Mouse (Mus musculus): ENCODE measurements around the gene Med12l. TPM values are rescaled to one million over a fixed set of nuclear protein-coding genes. Genes with fewer than 3 reads are reported as not detected.

The Med12l gene
- polyA plus RNA-seq, 1 experiment from 2014 or later, result 5.5 TPM

DNA sequence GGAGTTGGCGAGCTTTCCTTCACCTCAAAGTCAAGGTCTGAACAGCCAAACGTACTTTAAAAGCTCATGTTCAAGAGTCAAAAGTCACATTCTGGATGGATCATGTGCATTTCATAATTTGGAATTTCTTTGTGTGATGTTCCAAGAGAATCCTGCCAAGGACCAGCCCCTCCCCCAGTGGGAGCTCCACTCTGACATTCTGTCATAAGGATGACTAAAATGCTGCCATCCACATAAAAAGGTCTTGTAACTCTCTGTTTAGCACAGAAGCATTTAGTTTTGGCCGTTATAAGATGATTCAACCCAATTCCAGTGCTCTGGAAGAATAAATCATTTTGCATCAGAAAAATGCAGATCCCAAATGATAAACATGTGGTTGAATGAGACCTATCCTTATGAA is 348.5 kb downstream of the Med12l start:
- no peaks in the 10 kb centered on the region for H3K36me3 ChIP-seq (ENCODE audit: control insufficient read depth, insufficient read depth, low read length)
- 84% methylated on average over 3 of the region's 3 CpGs for WGBS
- H3K4me1 ChIP-seq (replicated peaks; ENCODE audit: control insufficient read depth, insufficient read depth, low read length), result no peaks in the 10 kb centered on the region
- no peak overlapping the region for H3K27ac ChIP-seq (ENCODE audit: low read depth, low read length)
- no peak for ATAC-seq (replicated peaks; ENCODE audit: low FRiP score)
- no peaks in the 10 kb centered on the region for H3K27me3 ChIP-seq (ENCODE audit: control insufficient read depth, insufficient read depth, low read length)
- H3K4me2 ChIP-seq (ENCODE audit: low read depth, low read length, severe bottlenecking), result no peak overlapping the region
- H3K4me3 ChIP-seq (ENCODE audit: low read depth, low read length), result no peak overlapping the region
- DNase-seq (ENCODE audit: low spot score), result no peak
- no peak overlapping the region for H3K9ac ChIP-seq (ENCODE audit: low read length)
- no peaks in the 10 kb centered on the region for H3K9me3 ChIP-seq (ENCODE audit: control insufficient read depth, low read length)

DNA sequence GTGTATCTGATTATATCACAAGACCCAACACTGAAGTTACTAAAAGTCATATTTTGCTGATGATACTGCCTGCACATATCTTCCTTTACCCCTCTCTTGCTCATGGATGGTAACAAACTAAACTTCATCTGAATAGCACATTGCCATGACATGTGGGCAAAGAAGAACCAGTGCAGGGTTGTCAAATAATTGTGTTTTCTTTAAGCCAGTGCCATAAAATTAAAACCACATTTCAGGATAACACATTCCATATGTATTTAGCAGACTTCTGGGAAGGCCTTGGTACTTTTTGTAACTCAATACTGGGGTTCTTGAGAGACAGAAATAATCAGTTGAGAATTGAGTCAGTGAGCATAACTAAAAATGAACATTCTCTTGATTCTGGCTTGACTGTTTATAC is 354.5 kb downstream of the Med12l start:
- H3K9ac ChIP-seq (ENCODE audit: low read length), result no peak overlapping the region
- H3K9me3 ChIP-seq (ENCODE audit: control insufficient read depth, low read length), result no peaks in the 10 kb centered on the region
- H3K27me3 ChIP-seq (ENCODE audit: control insufficient read depth, insufficient read depth, low read length), result no peaks in the 10 kb centered on the region
- H3K4me3 ChIP-seq (ENCODE audit: low read depth, low read length), result no peak overlapping the region
- no peak overlapping the region for H3K27ac ChIP-seq (ENCODE audit: low read depth, low read length)
- no peaks in the 10 kb centered on the region for H3K36me3 ChIP-seq (ENCODE audit: control insufficient read depth, insufficient read depth, low read length)
- no peak overlapping the region for H3K4me2 ChIP-seq (ENCODE audit: low read depth, low read length, severe bottlenecking)
- ATAC-seq (replicated peaks; ENCODE audit: low FRiP score) (no peak), DNase-seq (ENCODE audit: low spot score) (no peak)
- no peaks in the 10 kb centered on the region for H3K4me1 ChIP-seq (replicated peaks; ENCODE audit: control insufficient read depth, insufficient read depth, low read length)

DNA sequence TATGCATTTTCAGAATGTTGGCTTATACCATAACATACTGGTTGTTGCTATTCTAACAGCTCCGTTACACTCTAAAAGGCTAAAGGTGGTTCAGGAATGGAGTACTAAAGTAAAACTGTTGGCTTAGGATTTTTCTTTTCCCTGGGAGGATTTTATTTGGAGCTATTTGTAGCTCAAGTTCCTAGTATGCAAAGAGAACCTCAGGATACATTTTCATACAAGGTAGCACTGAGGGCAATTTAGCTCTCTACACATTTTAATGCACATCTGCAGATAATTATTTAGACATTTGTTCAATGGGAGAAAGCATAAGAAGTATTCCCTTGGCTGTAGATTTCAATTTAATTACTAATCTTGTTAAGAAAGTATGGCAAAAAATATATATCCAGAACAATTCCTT is 356.3 kb downstream of the Med12l start:
- ATAC-seq (replicated peaks; ENCODE audit: low FRiP score) (no peak), DNase-seq (ENCODE audit: low spot score) (no peak)
- H3K27ac ChIP-seq (ENCODE audit: low read depth, low read length), result no peak overlapping the region
- H3K9me3 ChIP-seq (ENCODE audit: control insufficient read depth, low read length), result no peaks in the 10 kb centered on the region
- H3K4me2 ChIP-seq (ENCODE audit: low read depth, low read length, severe bottlenecking), result no peak overlapping the region
- H3K4me1 ChIP-seq (replicated peaks; ENCODE audit: control insufficient read depth, insufficient read depth, low read length), result no peaks in the 10 kb centered on the region
- no peak overlapping the region for H3K9ac ChIP-seq (ENCODE audit: low read length)
- no peaks in the 10 kb centered on the region for H3K36me3 ChIP-seq (ENCODE audit: control insufficient read depth, insufficient read depth, low read length)
- H3K27me3 ChIP-seq (ENCODE audit: control insufficient read depth, insufficient read depth, low read length), result no peaks in the 10 kb centered on the region
- no peak overlapping the region for H3K4me3 ChIP-seq (ENCODE audit: low read depth, low read length)
- WGBS, result 84% methylated on average over 1 of the region's 1 CpGs

Other genes starting within 250 kb of the Med12l start
- gene Mindy4b-ps, start 183.5 kb upstream of the Med12l start, polyA plus RNA-seq (2014; fragmentation: Nextera tagmentation; extraction: Ambion mirVana), result 0.08 TPM in 1 of 2 replicates, not detected in the other
- gene Clrn1, start 120.5 kb upstream of the Med12l start, polyA plus RNA-seq (2014; fragmentation: Nextera tagmentation; extraction: Ambion mirVana), result 0.13 TPM in 1 of 2 replicates, not detected in the other
- 0.85 and 1.7 TPM in 2 replicates for gene Gpr171, start 96.0 kb downstream of the Med12l start, polyA plus RNA-seq (2014; fragmentation: Nextera tagmentation; extraction: Ambion mirVana)
- 3.4 and 4.1 TPM in 2 replicates for gene P2ry14, start 147.8 kb downstream of the Med12l start, polyA plus RNA-seq (2014; fragmentation: Nextera tagmentation; extraction: Ambion mirVana)
- not detected in 2 replicates for gene Gpr87, start 189.3 kb downstream of the Med12l start, polyA plus RNA-seq (2014; fragmentation: Nextera tagmentation; extraction: Ambion mirVana)
- gene P2ry13, start 205.1 kb downstream of the Med12l start, polyA plus RNA-seq (2014; fragmentation: Nextera tagmentation; extraction: Ambion mirVana), result 0.68 and 0.77 TPM in 2 replicates